Mouse (Mus musculus) liver, embryonic 18 days (tissue): ENCODE data around the gene Emilin3. TPM values are rescaled to one million over a fixed set of nuclear protein-coding genes. Genes with fewer than 3 reads are reported as not detected.

ENCODE experiments used
- polyA plus RNA-seq: library from polyadenylated mRNA; depleted of rRNA; stranded (reverse); fragments of >200 nt; gene quantifications from 2 replicates; pipeline ENCODE4 v1.2.3, GENCODE M21; 2012; rRNA removed

Gene Emilin3
- 0.06 and 0.07 TPM in 2 replicates for polyA plus RNA-seq

GRCm38 (mm10) chr2:160912231-160912671 is at the start of gene Emilin3:
Emilin3 (minus strand) TSS chr2:160912328.

GRCm38 (mm10) chr2:160880453-160881195 is 31.5 kb downstream of the Emilin3 start, which contains the start of gene Lpin3:
Lpin3 (plus strand) TSS chr2:160880670.

GRCm38 (mm10) chr2:160872890-160873382 is 39.2 kb downstream of the Emilin3 start, which contains the start of gene Zhx3:
Zhx3 (minus strand) TSS chr2:160872998.

Other genes starting within 250 kb of the Emilin3 start
- gene Plcg1, start 181.0 kb downstream of the Emilin3 start, polyA plus RNA-seq, result 10.9 and 13.6 TPM in 2 replicates
- gene Zhx3, start 39.3 kb downstream of the Emilin3 start, polyA plus RNA-seq, result 2.0 and 2.2 TPM in 2 replicates
- 1.3 and 1.5 TPM in 2 replicates for gene Lpin3, start 31.7 kb downstream of the Emilin3 start, polyA plus RNA-seq
- 3.1 and 3.7 TPM in 2 replicates for gene Chd6, start 196.7 kb upstream of the Emilin3 start, polyA plus RNA-seq